Mouse (Mus musculus): ENCODE data around the gene Eed. TPM values are rescaled to one million over a fixed set of nuclear protein-coding genes. Genes with fewer than 3 reads are reported as not detected.

Eed gene
- polyA plus RNA-seq, 1 experiment from 2014 or later: 86.1 TPM

DNA sequence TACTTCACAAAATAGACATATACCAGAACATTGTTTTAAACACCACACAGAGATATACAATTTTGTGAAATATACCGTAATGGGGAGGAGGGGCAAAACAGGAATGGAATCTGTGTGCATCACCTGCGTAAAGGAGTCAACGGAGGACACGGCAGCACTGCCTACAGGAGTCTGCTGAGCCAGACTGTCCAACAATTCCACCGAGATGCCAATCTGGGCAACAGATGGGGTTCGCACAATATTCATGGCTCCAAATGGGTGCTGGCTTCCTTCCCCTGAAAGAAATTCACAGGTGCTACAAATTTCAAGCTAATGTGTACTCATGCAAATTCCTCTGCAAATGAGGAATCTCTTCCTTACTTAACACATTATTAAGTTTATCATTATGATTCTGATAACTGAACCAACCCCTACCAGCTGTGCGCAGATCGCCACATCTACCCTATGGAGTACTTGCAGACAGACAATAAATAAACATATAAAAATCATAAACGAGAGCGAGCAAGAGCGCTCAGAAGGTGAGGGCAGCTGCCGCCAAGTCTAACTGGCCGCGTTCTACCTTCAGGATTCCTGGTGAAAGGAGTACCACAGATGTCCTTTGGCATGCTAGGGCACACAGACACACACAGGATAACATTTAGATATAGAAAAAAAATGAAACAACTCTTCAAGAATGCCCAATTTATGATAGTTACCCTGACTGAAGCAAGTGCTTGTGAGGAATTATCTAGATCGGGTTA is 57.2 kb downstream of the Eed start:
- Histone ChIP-seq H3K27me3 (ENCODE audit: control insufficient read depth, insufficient read depth, low read length) (no peaks in the 10 kb centered on the region), H3K27ac (ENCODE audit: low read depth, low read length) (no peak overlapping the region), H3K36me3 (ENCODE audit: control insufficient read depth, insufficient read depth, low read length) (peaks cover 8% of the 10 kb centered on the region; the same call in 1 of the 2 replicates), H3K9ac (ENCODE audit: low read depth, low read length) (no peak overlapping the region), H3K9me3 (ENCODE audit: control insufficient read depth, low read length) (no peaks in the 10 kb centered on the region), H3K4me2 (replicated peaks; ENCODE audit: low read depth, low read length) (no peak overlapping the region), H3K4me3 (ENCODE audit: low read length) (no peak overlapping the region), H3K4me1 (ENCODE audit: control insufficient read depth, insufficient read depth, low read length) (no peaks in the 10 kb centered on the region)
- no peak for ATAC-seq (ENCODE audit: low FRiP score, low TSS enrichment)
- 97% methylated on average over 15 of the region's 15 CpGs for WGBS

DNA sequence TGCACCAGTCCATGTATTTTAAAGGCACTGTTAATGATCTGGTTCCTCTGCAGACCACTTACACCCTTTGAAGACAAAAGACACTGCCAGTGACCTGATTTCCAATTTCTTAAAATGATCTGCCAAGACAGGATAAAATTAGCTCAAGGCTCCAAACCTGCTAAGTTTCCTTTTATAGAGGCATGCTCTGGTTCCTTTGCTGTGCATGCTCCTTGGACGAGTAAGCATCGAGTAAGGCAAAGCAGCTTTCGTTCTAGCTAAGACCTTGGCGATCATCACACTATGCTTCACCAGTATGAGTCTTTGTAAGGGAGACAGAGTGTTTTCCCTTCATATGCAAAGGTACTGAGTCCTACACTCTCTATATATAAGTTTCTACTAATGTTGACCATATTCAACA is 63.0 kb downstream of the Eed start:
- Histone ChIP-seq H3K4me3 (ENCODE audit: low read length) (no peak overlapping the region), H3K4me1 (ENCODE audit: control insufficient read depth, insufficient read depth, low read length) (no peaks in the 10 kb centered on the region), H3K4me2 (replicated peaks; ENCODE audit: low read depth, low read length) (no peak overlapping the region), H3K36me3 (ENCODE audit: control insufficient read depth, insufficient read depth, low read length) (peaks cover 12% of the 10 kb centered on the region; the same call in 1 of the 2 replicates), H3K27ac (ENCODE audit: low read depth, low read length) (no peak overlapping the region), H3K27me3 (ENCODE audit: control insufficient read depth, insufficient read depth, low read length) (no peaks in the 10 kb centered on the region), H3K9ac (ENCODE audit: low read depth, low read length) (no peak overlapping the region), H3K9me3 (ENCODE audit: control insufficient read depth, low read length) (no peaks in the 10 kb centered on the region)
- no peak for ATAC-seq (ENCODE audit: low FRiP score, low TSS enrichment)
- 93% methylated on average over 4 of the region's 4 CpGs for WGBS

DNA sequence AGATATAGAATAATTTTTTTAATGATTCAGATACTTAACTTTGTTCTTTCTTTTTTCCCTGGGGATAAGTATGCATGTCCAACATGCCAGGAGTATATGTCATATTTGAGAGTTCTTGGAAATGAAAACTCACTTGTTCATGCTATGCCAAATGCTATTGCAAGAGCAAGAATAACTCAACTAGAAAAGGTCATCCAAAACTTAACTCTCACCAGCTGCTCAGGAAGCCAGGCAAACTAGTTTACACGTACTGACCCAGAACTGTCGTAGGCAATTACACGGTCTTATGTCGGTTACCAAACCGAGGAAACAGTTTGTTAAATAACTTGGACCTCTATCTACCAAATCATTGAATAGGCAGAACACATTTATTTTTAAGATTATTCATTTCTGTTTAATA is 64.1 kb downstream of the Eed start:
- no peak for ATAC-seq (ENCODE audit: low FRiP score, low TSS enrichment)
- no peak overlapping the region for H3K4me2 ChIP-seq (replicated peaks; ENCODE audit: low read depth, low read length)
- no peak overlapping the region for H3K4me3 ChIP-seq (ENCODE audit: low read length)
- H3K27ac ChIP-seq (ENCODE audit: low read depth, low read length): no peak overlapping the region
- no peak overlapping the region for H3K9ac ChIP-seq (ENCODE audit: low read depth, low read length)
- no peaks in the 10 kb centered on the region for H3K27me3 ChIP-seq (ENCODE audit: control insufficient read depth, insufficient read depth, low read length)
- no peaks in the 10 kb centered on the region for H3K9me3 ChIP-seq (ENCODE audit: control insufficient read depth, low read length)
- WGBS: 97% methylated on average over 5 of the region's 5 CpGs
- H3K4me1 ChIP-seq (ENCODE audit: control insufficient read depth, insufficient read depth, low read length): no peaks in the 10 kb centered on the region
- H3K36me3 ChIP-seq (ENCODE audit: control insufficient read depth, insufficient read depth, low read length): peaks cover 12% of the 10 kb centered on the region; the same call in 1 of the 2 replicates

DNA sequence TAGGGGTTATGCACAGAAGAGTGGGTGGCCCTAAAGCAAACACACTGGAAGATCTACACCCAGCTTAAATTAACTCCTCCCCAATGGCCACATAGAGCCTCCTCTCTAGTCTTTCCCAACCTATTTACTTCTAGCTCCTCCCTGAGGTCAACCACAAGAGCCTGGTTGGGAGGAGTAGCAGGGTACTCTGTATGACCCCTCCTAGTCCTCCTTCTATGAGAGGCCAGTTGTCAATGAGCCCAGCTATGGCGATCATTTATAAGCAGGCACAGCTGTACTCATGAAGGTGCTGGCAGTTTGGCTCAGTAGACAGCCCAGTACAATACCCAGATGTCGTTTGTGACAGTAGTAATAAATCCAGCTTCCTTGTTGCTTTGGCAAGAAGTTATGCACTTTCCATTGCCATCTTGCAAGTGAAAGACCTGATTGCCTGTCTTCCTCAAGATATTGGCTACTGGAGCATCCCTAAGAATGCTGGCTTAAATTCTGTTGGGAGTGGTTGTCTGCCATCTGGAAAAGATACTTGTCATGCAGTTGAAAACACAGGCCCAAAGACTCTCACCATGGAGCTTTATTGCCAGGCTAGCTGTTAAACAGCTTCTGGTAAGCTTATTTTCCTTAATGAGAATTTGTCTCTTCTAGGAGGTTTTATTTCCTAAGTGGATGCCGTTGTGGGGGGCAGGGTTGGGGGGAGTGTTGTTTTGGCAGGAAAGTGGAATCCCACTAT is 67.2 kb downstream of the Eed start:
- Histone ChIP-seq H3K36me3 (ENCODE audit: control insufficient read depth, insufficient read depth, low read length) (peaks cover 12% of the 10 kb centered on the region; the same call in 1 of the 2 replicates), H3K9ac (ENCODE audit: low read depth, low read length) (no peak overlapping the region), H3K27ac (ENCODE audit: low read depth, low read length) (no peak overlapping the region), H3K27me3 (ENCODE audit: control insufficient read depth, insufficient read depth, low read length) (no peaks in the 10 kb centered on the region), H3K9me3 (ENCODE audit: control insufficient read depth, low read length) (no peaks in the 10 kb centered on the region), H3K4me1 (ENCODE audit: control insufficient read depth, insufficient read depth, low read length) (no peaks in the 10 kb centered on the region), H3K4me2 (replicated peaks; ENCODE audit: low read depth, low read length) (no peak overlapping the region), H3K4me3 (ENCODE audit: low read length) (no peak overlapping the region)
- 80% methylated on average over 3 of the region's 3 CpGs for WGBS
- no peak for ATAC-seq (ENCODE audit: low FRiP score, low TSS enrichment)

DNA sequence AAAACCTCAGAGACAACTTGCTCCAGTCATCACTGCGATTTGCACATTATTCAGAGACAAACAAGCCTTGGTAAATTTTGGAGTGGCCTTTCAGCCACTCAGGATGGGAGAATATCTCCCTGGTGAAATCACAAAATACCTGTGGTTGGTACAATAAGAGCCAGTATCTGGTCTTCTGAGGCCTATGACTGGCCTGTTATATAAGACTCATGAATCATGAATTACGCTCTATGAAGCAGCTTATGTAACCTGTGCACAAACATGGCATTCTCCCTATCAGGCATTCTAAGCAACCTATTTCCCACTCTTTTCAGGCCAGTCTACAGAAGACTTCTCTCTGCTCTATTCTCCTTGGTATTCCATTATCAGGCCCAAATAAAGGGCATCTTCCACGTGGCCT is 68.4 kb downstream of the Eed start:
- no peak for ATAC-seq (ENCODE audit: low FRiP score, low TSS enrichment)
- Histone ChIP-seq H3K9ac (ENCODE audit: low read depth, low read length) (no peak overlapping the region), H3K4me3 (ENCODE audit: low read length) (no peak overlapping the region), H3K4me1 (ENCODE audit: control insufficient read depth, insufficient read depth, low read length) (no peaks in the 10 kb centered on the region), H3K36me3 (ENCODE audit: control insufficient read depth, insufficient read depth, low read length) (peaks cover 6% of the 10 kb centered on the region; the same call in 1 of the 2 replicates), H3K27me3 (ENCODE audit: control insufficient read depth, insufficient read depth, low read length) (no peaks in the 10 kb centered on the region), H3K4me2 (replicated peaks; ENCODE audit: low read depth, low read length) (no peak overlapping the region), H3K27ac (ENCODE audit: low read depth, low read length) (no peak overlapping the region), H3K9me3 (ENCODE audit: control insufficient read depth, low read length) (no peaks in the 10 kb centered on the region)
- WGBS: 84% methylated on average over 3 of the region's 3 CpGs

DNA sequence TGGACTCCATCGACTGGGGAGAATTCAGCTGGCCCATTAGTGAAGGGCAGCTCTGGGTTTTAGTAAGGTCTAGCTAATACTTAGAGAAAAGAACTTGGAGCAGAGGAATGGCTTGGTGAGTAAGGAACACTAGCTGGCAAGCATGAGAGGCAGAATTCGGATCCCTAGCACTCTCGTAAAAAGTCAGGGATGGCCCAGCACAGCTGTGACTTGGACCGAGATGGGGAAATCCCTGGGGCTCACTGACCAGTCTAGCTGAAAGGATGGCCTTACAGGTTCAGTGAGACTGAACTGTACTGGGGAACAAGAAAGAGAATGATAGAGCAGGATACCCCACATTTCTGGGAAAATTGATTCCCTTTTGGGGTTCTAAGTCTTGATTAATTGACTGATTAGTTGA is 71.1 kb downstream of the Eed start:
- Histone ChIP-seq H3K4me3 (ENCODE audit: low read length) (no peak overlapping the region), H3K4me2 (replicated peaks; ENCODE audit: low read depth, low read length) (no peak overlapping the region), H3K27ac (ENCODE audit: low read depth, low read length) (no peak overlapping the region), H3K36me3 (ENCODE audit: control insufficient read depth, insufficient read depth, low read length) (no peaks in the 10 kb centered on the region), H3K9ac (ENCODE audit: low read depth, low read length) (no peak overlapping the region), H3K4me1 (ENCODE audit: control insufficient read depth, insufficient read depth, low read length) (no peaks in the 10 kb centered on the region), H3K9me3 (ENCODE audit: control insufficient read depth, low read length) (no peaks in the 10 kb centered on the region), H3K27me3 (ENCODE audit: control insufficient read depth, insufficient read depth, low read length) (no peaks in the 10 kb centered on the region)
- 79% methylated on average over 4 of the region's 4 CpGs for whole genome bisulfite sequencing
- ATAC-seq (ENCODE audit: low FRiP score, low TSS enrichment): no peak

DNA sequence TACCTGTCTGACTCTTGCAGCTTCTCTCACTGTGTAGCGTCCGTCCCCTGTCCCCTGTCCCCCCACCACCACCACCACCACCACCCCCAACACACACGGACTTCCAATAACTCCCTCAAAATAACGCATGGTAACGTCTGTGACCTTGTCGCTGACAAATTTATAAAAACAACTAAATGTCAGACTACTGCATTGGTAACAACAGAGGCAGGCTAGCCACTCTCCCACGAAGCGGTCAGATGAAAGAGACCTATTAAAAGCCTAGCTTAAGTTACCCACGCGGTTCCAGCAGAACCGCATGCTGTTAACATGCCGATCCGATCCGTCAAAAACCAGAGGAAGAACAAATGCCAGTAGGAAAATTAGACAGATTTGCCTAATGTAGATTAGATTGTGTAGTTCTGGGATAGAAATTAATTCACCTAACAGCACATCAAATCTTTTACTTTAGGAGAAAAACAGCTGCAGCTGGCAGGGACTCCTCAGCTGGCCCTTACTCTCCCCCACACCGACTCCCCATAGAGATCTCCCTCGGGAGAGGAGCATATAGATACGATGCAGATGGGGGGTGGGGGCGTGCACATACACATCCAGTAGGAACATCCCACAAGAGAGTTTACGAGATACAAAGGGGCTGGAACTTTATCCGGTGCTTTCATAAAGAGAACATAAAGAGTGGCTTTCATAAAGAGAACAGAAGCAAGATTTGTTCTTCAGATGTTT is 71.7 kb downstream of the Eed start:
- 57% methylated on average over 20 of the region's 20 CpGs for WGBS
- no peak overlapping the region for H3K27ac ChIP-seq (ENCODE audit: low read depth, low read length)
- H3K4me1 ChIP-seq (ENCODE audit: control insufficient read depth, insufficient read depth, low read length): no peaks in the 10 kb centered on the region
- H3K36me3 ChIP-seq (ENCODE audit: control insufficient read depth, insufficient read depth, low read length): no peaks in the 10 kb centered on the region
- ATAC-seq (ENCODE audit: low FRiP score, low TSS enrichment): no peak
- H3K9ac ChIP-seq (ENCODE audit: low read depth, low read length): no peak overlapping the region
- no peaks in the 10 kb centered on the region for H3K9me3 ChIP-seq (ENCODE audit: control insufficient read depth, low read length)
- no peaks in the 10 kb centered on the region for H3K27me3 ChIP-seq (ENCODE audit: control insufficient read depth, insufficient read depth, low read length)
- no peak overlapping the region for H3K4me3 ChIP-seq (ENCODE audit: low read length)
- H3K4me2 ChIP-seq (replicated peaks; ENCODE audit: low read depth, low read length): no peak overlapping the region

DNA sequence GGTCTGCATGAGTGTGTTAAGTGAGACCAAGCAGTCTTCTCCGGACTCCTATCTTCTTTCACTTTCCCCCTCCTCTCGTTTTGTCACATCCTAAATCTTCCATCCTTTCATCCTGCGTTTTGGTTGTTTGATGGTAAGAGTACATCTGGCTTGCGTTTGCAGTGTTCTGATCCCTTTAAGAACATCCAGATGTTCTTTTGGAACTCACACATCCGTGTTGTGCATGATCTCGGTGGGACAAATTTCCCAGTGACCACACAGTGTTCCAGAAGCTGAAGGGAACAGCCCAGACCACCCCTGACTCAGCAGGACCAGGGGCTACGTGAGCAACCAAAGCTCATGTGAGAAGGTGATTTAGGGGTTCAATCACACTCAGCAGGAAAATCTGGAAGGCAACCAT is 72.4 kb downstream of the Eed start:
- no peak overlapping the region for H3K27ac ChIP-seq (ENCODE audit: low read depth, low read length)
- ATAC-seq (ENCODE audit: low FRiP score, low TSS enrichment): no peak
- 60% methylated on average over 7 of the region's 7 CpGs for WGBS
- H3K4me2 ChIP-seq (replicated peaks; ENCODE audit: low read depth, low read length): no peak overlapping the region
- no peaks in the 10 kb centered on the region for H3K36me3 ChIP-seq (ENCODE audit: control insufficient read depth, insufficient read depth, low read length)
- H3K4me3 ChIP-seq (ENCODE audit: low read length): no peak overlapping the region
- H3K27me3 ChIP-seq (ENCODE audit: control insufficient read depth, insufficient read depth, low read length): no peaks in the 10 kb centered on the region
- no peak overlapping the region for H3K9ac ChIP-seq (ENCODE audit: low read depth, low read length)
- no peaks in the 10 kb centered on the region for H3K9me3 ChIP-seq (ENCODE audit: control insufficient read depth, low read length)
- H3K4me1 ChIP-seq (ENCODE audit: control insufficient read depth, insufficient read depth, low read length): no peaks in the 10 kb centered on the region

DNA sequence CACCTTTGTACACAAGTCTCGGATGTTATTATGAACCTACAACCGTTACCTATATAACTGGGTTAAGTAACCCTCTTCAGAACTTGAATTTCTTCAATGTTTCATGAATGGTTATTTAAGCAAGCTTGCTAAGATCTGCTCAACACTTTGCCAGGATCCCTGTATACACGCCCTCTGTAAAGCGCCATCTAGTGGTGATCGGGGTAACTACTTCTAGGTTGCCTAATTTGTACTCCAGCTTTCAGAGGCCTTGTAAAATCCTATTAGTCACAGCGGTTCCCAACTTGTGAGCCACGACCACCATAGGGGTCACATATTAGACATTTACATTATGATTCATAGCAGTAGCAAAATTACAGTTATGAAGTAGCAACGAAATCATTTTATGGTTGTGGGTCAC is 72.8 kb downstream of the Eed start:
- H3K9me3 ChIP-seq (ENCODE audit: control insufficient read depth, low read length): no peaks in the 10 kb centered on the region
- no peak overlapping the region for H3K9ac ChIP-seq (ENCODE audit: low read depth, low read length)
- ATAC-seq (ENCODE audit: low FRiP score, low TSS enrichment): no peak
- H3K36me3 ChIP-seq (ENCODE audit: control insufficient read depth, insufficient read depth, low read length): no peaks in the 10 kb centered on the region
- WGBS: 22% methylated on average over 8 of the region's 8 CpGs
- H3K27ac ChIP-seq (ENCODE audit: low read depth, low read length): no peak overlapping the region
- H3K4me2 ChIP-seq (replicated peaks; ENCODE audit: low read depth, low read length): no peak overlapping the region
- H3K27me3 ChIP-seq (ENCODE audit: control insufficient read depth, insufficient read depth, low read length): no peaks in the 10 kb centered on the region
- H3K4me1 ChIP-seq (ENCODE audit: control insufficient read depth, insufficient read depth, low read length): no peaks in the 10 kb centered on the region
- H3K4me3 ChIP-seq (ENCODE audit: low read length): no peak overlapping the region
